Mouse (Mus musculus) embryonic facial prominence, embryonic 15.5 days (tissue): Measurements from ENCODE around the gene Myo1d. TPM values are rescaled to one million over a fixed set of nuclear protein-coding genes. Genes with fewer than 3 reads are reported as not detected.

Experiments used
- ATAC-seq: fragments of 200-750 bp; cut with Nextera tagmentation; 2 replicates; pipeline ENCODE4 v1.8.0; 2017; ENCODE audit warnings: low read depth, moderate TSS enrichment; ENCODE audit not compliant: insufficient number of reproducible peaks, low FRiP score, low TSS enrichment
- H3K27ac ChIP-seq: fragments of 300-500 bp; sonication (generic); replicated peaks from 2 replicates; pipeline ENCODE4 v1.5.1; 2015; ENCODE audit warnings: mild to moderate bottlenecking, inconsistent platforms
- H3K27me3 ChIP-seq: fragments of 300-500 bp; sonication (generic); 2 replicates; pipeline ENCODE4 v1.6.1; 2015; ENCODE audit warnings: inconsistent platforms
- H3K36me3 ChIP-seq: fragments of 300-500 bp; sonication (generic); 2 replicates; pipeline ENCODE4 v1.6.1; 2015; ENCODE audit warnings: mild to moderate bottlenecking, inconsistent platforms
- H3K4me1 ChIP-seq: fragments of 300-500 bp; sonication (generic); 2 replicates; pipeline ENCODE4 v1.6.1; 2015; ENCODE audit warnings: inconsistent platforms
- H3K4me2 ChIP-seq: fragments of 300-500 bp; sonication (generic); replicated peaks from 2 replicates; pipeline ENCODE4 v1.6.1; 2015; ENCODE audit warnings: mild to moderate bottlenecking, inconsistent platforms
- H3K4me3 ChIP-seq: fragments of 300-500 bp; sonication (generic); replicated peaks from 2 replicates; pipeline ENCODE4 v1.5.1; 2015; ENCODE audit warnings: mild to moderate bottlenecking, inconsistent platforms
- H3K9ac ChIP-seq: fragments of 300-500 bp; sonication (generic); 2 replicates; pipeline ENCODE4 v1.6.1; 2015; ENCODE audit warnings: inconsistent platforms
- H3K9me3 ChIP-seq: fragments of 300-500 bp; sonication (generic); replicated peaks from 2 replicates; pipeline ENCODE4 v1.6.1; 2016; ENCODE audit warnings: inconsistent platforms
- WGBS: fragments of 180-500 bp; shearing (Covaris S2); methylation state at CpG from one replicate; pipeline ENCODE4 v1.1.7; 2015; 5-methylcytosine and 5-hydroxymethylcytosine counted together
- polyA plus RNA-seq: library from polyadenylated mRNA; unstranded; fragments of >200 nt; fragmentation: Nextera tagmentation; extraction: Ambion mirVana; gene quantifications from 2 replicates; pipeline ENCODE4 v1.2.1, GENCODE M21; 2015

The Myo1d gene
- polyA plus RNA-seq, 1 experiment from 2014 or later = 12.0 TPM

DNA sequence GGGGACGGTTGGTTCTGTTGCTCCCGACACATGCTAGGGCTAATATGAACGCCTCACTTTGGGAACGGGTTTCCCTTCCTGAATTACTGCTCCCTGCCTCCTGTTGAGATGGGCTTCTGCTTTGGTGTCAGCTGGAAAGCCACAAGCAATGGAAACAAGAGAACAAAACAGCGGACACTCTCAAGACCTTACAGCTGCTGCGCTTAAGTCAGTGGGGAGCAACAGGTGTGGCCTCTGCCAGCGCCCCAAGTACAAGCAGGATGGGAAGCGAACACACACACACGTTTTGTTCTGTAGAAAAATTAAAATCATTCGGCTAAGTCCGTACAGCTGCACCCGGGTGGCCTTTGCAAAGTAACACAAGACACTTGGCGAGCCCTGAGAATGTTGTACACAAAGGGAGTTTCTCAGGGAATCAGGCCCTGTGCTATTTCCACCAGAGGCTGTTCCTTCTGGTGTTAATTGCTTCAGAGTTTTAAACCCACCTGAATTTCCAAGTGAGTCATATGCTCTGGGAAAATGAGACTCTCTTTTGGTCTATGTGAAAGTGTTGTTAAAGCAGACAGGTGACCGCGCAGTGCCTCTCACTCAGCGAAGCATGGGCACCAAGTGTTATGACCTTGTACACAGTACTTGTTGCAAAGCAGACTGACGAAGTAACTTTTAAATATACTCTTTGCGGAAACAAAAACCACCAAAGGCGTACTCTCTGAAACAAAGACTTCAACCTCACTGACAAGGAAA, 267.3 kb downstream of the Myo1d start:
- Histone ChIP-seq H3K4me2 (no peak overlapping the region), H3K27me3 (no peaks in the 10 kb centered on the region), H3K4me3 (no peak overlapping the region), H3K9me3 (no peaks in the 10 kb centered on the region), H3K36me3 (no peaks in the 10 kb centered on the region), H3K4me1 (peaks cover 28% of the 10 kb centered on the region), H3K9ac (no peak overlapping the region), H3K27ac (peak overlapping the region; percentile 65; the same call in 1 of the 2 replicates)
- ATAC-seq = peak; percentile 55; the same call in 1 of the 2 replicates
- WGBS = 59% methylated on average over 19 of the region's 19 CpGs

DNA sequence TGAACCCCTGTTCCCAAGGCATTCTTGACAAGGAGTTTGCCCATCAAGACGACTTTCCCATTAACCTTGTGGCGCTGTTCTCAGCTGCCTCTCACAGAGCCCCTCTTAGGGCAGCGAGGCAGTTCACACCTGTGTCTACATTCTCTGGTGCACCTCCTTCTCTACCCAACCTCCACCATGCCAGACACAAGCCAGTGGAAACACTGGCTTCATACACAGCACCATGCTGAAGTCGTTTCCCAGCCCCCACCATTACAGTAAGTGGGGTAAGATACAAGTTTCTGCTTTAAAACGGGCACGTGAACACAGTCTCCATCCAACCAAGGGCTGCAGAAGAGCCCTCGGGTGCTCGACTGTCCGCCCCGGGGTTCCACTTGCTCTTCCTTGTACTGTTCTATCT, 269.7 kb downstream of the Myo1d start:
- H3K4me3 ChIP-seq = no peak overlapping the region
- no peak for ATAC-seq
- no peak overlapping the region for H3K27ac ChIP-seq
- no peak overlapping the region for H3K9ac ChIP-seq
- no peaks in the 10 kb centered on the region for H3K9me3 ChIP-seq
- H3K27me3 ChIP-seq = no peaks in the 10 kb centered on the region
- WGBS = 84% methylated on average over 10 of the region's 10 CpGs
- peaks cover 17% of the 10 kb centered on the region for H3K4me1 ChIP-seq
- H3K4me2 ChIP-seq = no peak overlapping the region
- no peaks in the 10 kb centered on the region for H3K36me3 ChIP-seq

DNA sequence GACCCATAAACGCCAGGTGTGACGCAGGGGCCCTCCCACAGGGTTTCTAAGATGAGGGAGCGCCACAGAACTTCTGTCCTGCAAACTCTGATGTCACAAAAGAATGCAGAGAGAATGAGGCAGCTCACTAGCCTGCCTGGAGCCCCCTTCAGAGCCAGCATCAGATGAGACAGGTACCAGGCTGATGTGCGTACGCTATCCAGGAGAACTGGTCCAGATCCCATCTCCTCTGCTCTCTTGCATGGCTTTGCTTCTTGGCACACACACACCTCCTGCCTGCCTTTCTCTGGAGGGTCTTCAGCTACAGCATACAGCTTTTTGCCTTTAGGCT, 270.7 kb downstream of the Myo1d start:
- Histone ChIP-seq H3K9me3 (no peaks in the 10 kb centered on the region), H3K9ac (no peak overlapping the region), H3K27me3 (no peaks in the 10 kb centered on the region), H3K27ac (no peak overlapping the region), H3K36me3 (no peaks in the 10 kb centered on the region), H3K4me2 (no peak overlapping the region), H3K4me3 (no peak overlapping the region), H3K4me1 (peaks cover 23% of the 10 kb centered on the region)
- ATAC-seq = peak; percentile 25; the same call in 1 of the 2 replicates
- 55% methylated on average over 5 of the region's 5 CpGs for WGBS

DNA sequence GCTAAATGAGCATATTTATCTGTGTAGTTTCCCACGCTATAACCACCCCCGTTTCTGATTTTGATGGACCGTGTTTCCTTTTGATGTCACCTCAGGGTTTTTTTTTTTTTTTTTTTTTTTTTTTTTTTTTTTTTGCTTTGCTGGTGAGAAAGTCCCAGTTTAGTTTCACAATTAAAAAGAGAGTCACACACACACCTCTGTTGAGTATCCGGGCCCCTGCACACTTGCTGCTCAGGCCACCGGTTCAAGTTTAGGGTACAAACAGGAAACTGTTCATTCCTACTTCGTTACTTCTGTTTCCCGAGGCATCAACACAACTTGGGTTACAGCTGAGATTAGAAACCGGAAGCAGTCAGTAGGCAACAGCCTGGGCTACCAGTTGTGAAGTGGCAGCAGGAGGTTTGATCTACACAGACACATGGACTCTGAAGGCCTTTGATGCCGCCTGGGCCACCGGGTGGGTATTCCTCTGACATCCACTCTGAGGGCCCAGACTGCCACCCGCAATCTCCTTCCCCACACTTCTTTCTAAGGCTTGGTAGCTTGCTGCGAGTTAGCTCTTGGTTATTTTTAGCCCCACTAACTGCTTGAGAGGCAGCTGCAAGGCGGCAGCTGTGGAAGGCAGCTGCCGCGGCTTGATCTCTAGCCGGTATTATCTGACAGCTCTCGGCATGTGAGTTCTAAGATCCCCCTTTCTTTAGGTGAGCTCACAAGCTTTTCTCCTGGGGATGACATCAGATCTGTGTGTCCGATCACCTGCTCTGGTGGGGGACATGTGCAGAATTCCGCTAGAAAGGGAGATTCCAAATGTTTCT, 271.3 kb downstream of the Myo1d start:
- Histone ChIP-seq H3K9ac (no peak overlapping the region), H3K4me3 (no peak overlapping the region), H3K27ac (0 out of 2 replicates have a peak overlapping the region, but pooled peaks have one; percentile 17), H3K4me2 (no peak overlapping the region), H3K4me1 (peaks cover 29% of the 10 kb centered on the region), H3K9me3 (no peaks in the 10 kb centered on the region), H3K36me3 (no peaks in the 10 kb centered on the region), H3K27me3 (no peaks in the 10 kb centered on the region)
- WGBS = 27% methylated on average over 19 of the region's 19 CpGs
- ATAC-seq = peak; percentile 24; the same call in 1 of the 2 replicates

DNA sequence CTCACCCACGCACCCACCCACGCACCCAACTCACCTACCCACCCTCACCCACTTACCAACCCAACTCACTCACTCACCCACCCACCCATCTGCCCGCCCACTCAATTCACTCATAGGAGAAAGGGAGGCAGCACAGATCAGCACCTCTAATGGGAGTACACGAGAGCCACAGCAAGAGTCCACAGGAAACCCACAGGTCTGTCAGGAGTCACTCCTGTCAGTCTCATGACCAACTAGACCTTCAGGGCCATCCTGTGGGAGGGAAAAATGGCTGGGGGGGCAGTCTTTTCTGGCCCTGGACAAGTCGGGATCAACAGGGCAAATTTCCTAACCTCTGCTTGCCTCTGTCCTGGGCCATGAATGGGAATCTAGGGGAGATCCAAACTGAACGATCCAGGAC, 272.0 kb downstream of the Myo1d start:
- Histone ChIP-seq H3K4me1 (peaks cover 31% of the 10 kb centered on the region), H3K9ac (no peak overlapping the region), H3K27ac (no peak overlapping the region), H3K4me2 (no peak overlapping the region), H3K9me3 (no peaks in the 10 kb centered on the region), H3K36me3 (no peaks in the 10 kb centered on the region), H3K4me3 (no peak overlapping the region), H3K27me3 (no peaks in the 10 kb centered on the region)
- WGBS = 87% methylated on average over 6 of the region's 6 CpGs
- no peak for ATAC-seq

DNA sequence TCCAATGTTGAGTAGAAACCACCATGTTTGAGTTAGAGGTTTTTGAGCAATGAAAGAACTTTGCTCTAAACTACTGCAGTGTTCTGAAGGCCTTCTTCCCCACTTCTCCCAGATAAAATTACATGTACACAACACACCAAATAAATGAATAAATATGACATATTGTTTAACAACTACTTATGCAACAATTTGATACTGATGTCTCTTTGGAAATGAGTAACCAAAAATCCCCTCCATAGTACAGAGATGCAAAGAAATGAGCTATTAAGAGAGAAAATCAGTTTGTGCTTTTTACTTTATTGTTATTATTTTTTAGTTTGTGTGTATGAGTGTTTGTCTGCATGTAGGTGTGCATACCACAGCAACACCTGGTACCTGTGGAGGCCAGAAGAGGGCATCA, 273.3 kb downstream of the Myo1d start:
- Histone ChIP-seq H3K4me2 (no peak overlapping the region), H3K36me3 (no peaks in the 10 kb centered on the region), H3K27ac (no peak overlapping the region), H3K27me3 (no peaks in the 10 kb centered on the region), H3K9ac (no peak overlapping the region), H3K4me3 (no peak overlapping the region), H3K9me3 (no peaks in the 10 kb centered on the region), H3K4me1 (peaks cover 27% of the 10 kb centered on the region)
- no peak for ATAC-seq

DNA sequence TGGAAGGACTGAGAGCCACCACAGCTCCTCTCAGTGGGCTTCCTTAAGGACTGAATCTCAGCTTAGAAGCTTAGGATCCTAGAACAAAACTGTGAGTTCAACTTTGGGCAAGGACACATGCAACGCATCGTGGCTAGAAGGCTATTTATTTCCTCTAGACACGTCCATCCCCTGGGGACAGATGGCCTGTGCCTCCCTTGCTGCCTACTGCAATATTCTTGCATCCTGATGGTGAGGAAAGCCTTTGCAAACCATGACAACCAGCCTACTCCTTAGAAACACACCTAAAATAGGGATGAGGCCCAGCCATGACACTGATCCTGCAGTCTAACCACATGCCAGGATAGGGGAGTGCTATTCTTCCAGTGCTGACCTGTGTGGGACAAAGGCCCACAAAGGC, 274.2 kb downstream of the Myo1d start:
- Histone ChIP-seq H3K27me3 (no peaks in the 10 kb centered on the region), H3K4me1 (peaks cover 27% of the 10 kb centered on the region), H3K27ac (no peak overlapping the region), H3K9me3 (no peaks in the 10 kb centered on the region), H3K36me3 (no peaks in the 10 kb centered on the region), H3K4me2 (no peak overlapping the region), H3K4me3 (no peak overlapping the region), H3K9ac (no peak overlapping the region)
- 76% methylated on average over 3 of the region's 3 CpGs for WGBS
- no peak for ATAC-seq

DNA sequence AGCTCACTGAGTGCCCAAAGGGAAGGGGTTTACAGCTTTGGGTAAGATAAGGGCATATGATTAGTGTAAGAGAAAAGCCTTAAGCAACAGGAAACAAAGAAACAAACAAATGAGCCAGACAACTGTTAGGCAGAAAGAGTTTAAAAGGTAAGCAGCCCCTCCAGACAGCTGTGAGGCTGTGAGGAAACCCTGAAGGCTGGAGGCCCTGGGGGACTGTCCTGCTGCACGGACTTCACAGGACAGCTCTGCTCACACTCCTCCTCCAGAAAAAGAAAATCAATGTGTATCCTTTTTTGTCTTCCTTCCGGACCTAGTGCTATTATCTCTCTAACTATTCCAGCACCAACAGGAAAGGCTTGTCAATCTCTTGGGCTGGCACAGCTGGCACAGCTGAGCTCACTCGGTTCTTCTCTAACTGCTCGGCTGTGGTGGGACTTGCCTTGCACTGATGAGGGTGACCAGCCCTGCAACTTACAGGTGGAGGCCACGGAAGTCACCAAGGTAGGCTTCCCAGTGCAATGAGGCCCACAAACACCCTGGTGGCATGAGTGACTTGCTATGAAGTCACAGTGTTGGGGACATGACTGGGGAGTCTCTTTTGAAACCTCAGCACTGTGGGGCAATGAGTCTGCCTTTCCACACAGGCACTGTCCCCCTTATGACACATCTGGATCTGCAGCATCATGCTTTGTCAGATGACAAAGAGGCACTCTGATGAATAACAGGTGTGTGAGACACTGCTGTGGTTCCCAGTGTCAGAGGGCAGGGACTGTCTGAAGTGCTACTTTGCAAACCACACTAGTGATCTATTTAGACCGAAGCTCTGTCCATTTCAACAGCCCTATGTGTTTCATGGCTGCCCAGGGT, 275.1 kb downstream of the Myo1d start:
- no peaks in the 10 kb centered on the region for H3K36me3 ChIP-seq
- no peaks in the 10 kb centered on the region for H3K27me3 ChIP-seq
- WGBS = 30% methylated on average over 6 of the region's 6 CpGs
- no peak overlapping the region for H3K4me2 ChIP-seq
- H3K4me1 ChIP-seq = peaks cover 28% of the 10 kb centered on the region
- 0 out of 2 replicates have a peak overlapping the region, but pooled peaks have one; percentile 17 for H3K27ac ChIP-seq
- no peak for ATAC-seq
- no peak overlapping the region for H3K4me3 ChIP-seq
- H3K9me3 ChIP-seq = no peaks in the 10 kb centered on the region
- H3K9ac ChIP-seq = peak overlapping the region; percentile 18; the same call in 1 of the 2 replicates

DNA sequence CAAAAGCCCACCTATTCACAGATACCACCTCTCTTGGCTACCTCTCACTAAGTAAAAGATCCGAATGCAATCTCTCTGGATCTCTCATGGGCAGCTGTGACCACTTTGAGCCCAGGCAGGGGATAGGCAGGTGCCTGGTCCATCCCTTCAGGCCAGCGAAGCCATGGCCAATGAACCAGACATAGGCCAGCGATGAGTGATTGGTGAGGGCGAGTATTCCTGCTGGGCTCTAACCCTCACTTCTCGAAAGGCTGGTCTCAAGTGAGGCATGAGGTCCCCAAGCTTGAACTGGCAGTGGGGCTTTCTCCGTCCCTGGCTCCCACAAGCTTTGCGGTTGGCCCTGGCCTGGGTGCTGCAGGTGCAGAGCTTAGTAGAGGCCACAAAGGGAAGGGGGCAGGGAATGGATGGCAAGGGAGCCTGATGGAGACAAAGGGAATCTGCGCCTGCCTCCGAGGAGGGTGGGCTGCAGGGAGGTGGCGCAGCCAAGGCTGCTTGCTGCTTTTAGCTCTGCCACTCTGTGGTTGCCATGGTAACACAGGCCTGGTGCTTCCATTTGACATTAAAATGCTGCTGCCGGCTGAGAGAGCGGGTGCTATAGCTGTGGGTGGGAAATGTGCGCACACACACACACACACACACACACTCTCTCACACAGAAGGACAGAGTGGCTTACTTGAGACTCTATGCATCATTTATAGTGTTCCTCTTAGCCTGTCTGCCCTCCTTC, 275.9 kb downstream of the Myo1d start:
- 31% methylated on average over 13 of the region's 13 CpGs for WGBS
- 0 out of 2 replicates have a peak, but pooled peaks have one; percentile 26 for ATAC-seq
- Histone ChIP-seq H3K36me3 (no peaks in the 10 kb centered on the region), H3K4me1 (peaks cover 29% of the 10 kb centered on the region), H3K27ac (0 out of 2 replicates have a peak overlapping the region, but pooled peaks have one; percentile 17), H3K4me2 (0 out of 2 replicates have a peak overlapping the region, but pooled peaks have one; percentile 17), H3K4me3 (no peak overlapping the region), H3K9me3 (no peaks in the 10 kb centered on the region), H3K9ac (no peak overlapping the region), H3K27me3 (no peaks in the 10 kb centered on the region)

DNA sequence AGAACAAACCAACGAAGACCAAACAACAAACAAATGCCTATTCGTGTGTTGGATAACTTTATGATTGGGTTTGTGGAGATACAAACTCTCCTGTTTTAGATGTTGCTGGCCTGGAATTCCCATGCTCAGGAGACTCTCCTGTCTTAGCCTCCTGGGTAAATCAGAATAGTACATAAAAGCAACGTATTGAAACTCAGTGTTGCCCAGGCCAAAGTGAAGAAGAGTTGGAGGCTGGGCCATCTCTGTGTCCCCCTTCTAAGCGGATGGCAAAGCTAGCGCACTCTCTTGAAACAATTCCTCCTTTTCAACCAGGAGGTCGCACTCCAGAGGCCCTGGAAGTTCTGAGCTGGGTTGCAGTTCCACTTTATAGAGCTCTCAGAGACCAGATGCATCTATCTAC, 276.5 kb downstream of the Myo1d start:
- ATAC-seq = no peak
- Histone ChIP-seq H3K9me3 (no peaks in the 10 kb centered on the region), H3K27me3 (no peaks in the 10 kb centered on the region), H3K36me3 (no peaks in the 10 kb centered on the region), H3K4me2 (no peak overlapping the region), H3K9ac (no peak overlapping the region), H3K4me3 (no peak overlapping the region), H3K4me1 (peaks cover 27% of the 10 kb centered on the region), H3K27ac (no peak overlapping the region)
- 88% methylated on average over 6 of the region's 6 CpGs for WGBS
